Mouse (Mus musculus): ENCODE measurements at regions not wholly inside any gene's neighbourhood (a gene's known extent, or its start where the extent isn't known, plus 50 kb on each side); places are given as distances from the start of the nearest gene placed in this dataset.

- H3K27ac ChIP-seq (ENCODE audit: insufficient read depth, low read depth, low read length, poor library complexity, severe bottlenecking), result no peak overlapping the region
- TF ChIP-seq MAFK (IDR thresholded peaks at IDR 0.05; ENCODE audit: insufficient read depth, low read depth, low read length) (no peak), ZC3H11A (IDR thresholded peaks at IDR 0.05; ENCODE audit: borderline replicate concordance, low read depth, low read length) (no peak), HCFC1 (IDR thresholded peaks at IDR 0.05; ENCODE audit: borderline replicate concordance, insufficient read depth, low read length) (no peak)
- in situ Hi-C loops (cut with MboI; ENCODE audit: low sequenced_read_pairs in 2 of 2, unreplicated experiment in 2 of 2), result no loop called here
These were observed 72.9 kb downstream of the Manea start for GRCm38 (mm10) chr4:26273754-26274153.

GRCm38 (mm10) chr4:26259230-26260029, 87.3 kb downstream of the Manea start:
- Histone ChIP-seq H3K4me3 (ENCODE audit: insufficient read depth in 1 of 2, low read depth in 1 of 2, low read length in 2 of 2, poor library complexity in 1 of 2, severe bottlenecking in 1 of 2) (no peak overlapping the region), H3K9ac (ENCODE audit: insufficient read depth, low read depth, low read length, poor library complexity, severe bottlenecking) (no peak overlapping the region), H3K9me3 (ENCODE audit: control insufficient read depth, insufficient read depth, low read depth, low read length) (no peaks in the 10 kb centered on the region), H3K36me3 (ENCODE audit: control insufficient read depth, insufficient read depth, low read length, poor library complexity, severe bottlenecking) (no peaks in the 10 kb centered on the region), H3K4me1 (ENCODE audit: control insufficient read depth in 2 of 2, insufficient read depth in 2 of 2, low read length in 2 of 2, poor library complexity in 1 of 2) (no peaks in the 10 kb centered on the region), H3K27ac (ENCODE audit: insufficient read depth, low read depth, low read length, poor library complexity, severe bottlenecking) (no peak overlapping the region)
- in situ Hi-C loops (cut with MboI; ENCODE audit: low sequenced_read_pairs in 2 of 2, unreplicated experiment in 2 of 2), result no loop called here
- TF ChIP-seq MAFK (IDR thresholded peaks at IDR 0.05; ENCODE audit: insufficient read depth, low read depth, low read length), result no peak
- no peak for TF ChIP-seq ZC3H11A (IDR thresholded peaks at IDR 0.05; ENCODE audit: borderline replicate concordance, low read depth, low read length)
- no peak for TF ChIP-seq HCFC1 (IDR thresholded peaks at IDR 0.05; ENCODE audit: borderline replicate concordance, insufficient read depth, low read length)
- TF ChIP-seq ZNF384 (IDR thresholded peaks at IDR 0.05; ENCODE audit: low read depth, low read length), result no peak
- TF ChIP-seq CHD2 (IDR thresholded peaks at IDR 0.05; ENCODE audit: low read depth, low read length), result no peak
- DNase-seq (ENCODE audit: low read depth, low spot score), result no peak

More at GRCm38 (mm10) chr4:26273754-26274153, 72.9 kb downstream of the Manea start:
- H3K9me3 ChIP-seq (ENCODE audit: control insufficient read depth, insufficient read depth, low read depth, low read length), result no peaks in the 10 kb centered on the region
- H3K4me3 ChIP-seq (ENCODE audit: insufficient read depth in 1 of 2, low read depth in 1 of 2, low read length in 2 of 2, poor library complexity in 1 of 2, severe bottlenecking in 1 of 2), result no peak overlapping the region
- no peaks in the 10 kb centered on the region for H3K4me1 ChIP-seq (ENCODE audit: control insufficient read depth in 2 of 2, insufficient read depth in 2 of 2, low read length in 2 of 2, poor library complexity in 1 of 2)
- H3K9ac ChIP-seq (ENCODE audit: insufficient read depth, low read depth, low read length, poor library complexity, severe bottlenecking), result no peak overlapping the region
- no peak for DNase-seq (ENCODE audit: low read depth, low spot score)
- no peaks in the 10 kb centered on the region for H3K36me3 ChIP-seq (ENCODE audit: control insufficient read depth, insufficient read depth, low read length, poor library complexity, severe bottlenecking)

DNA sequence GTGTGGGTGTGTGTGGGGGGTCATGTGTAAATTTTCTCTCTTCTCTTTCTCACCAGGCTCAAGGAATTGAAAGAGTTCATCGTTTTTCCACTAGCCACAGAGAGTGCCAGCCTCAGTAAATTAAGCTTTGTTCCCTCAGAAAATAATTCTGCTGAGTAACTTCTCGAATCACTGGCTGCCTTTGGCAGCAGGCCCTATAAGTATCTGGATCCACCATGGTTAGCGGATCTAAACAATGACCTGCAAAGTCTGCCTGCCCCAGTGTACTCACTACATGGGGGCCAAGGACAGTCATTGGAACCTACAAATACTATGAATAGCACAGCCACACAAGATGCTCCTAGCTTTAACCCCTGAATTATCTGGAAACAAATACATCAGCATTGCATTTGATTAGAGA, 90.8 kb downstream of the Manea start:
- no peaks in the 10 kb centered on the region for H3K4me1 ChIP-seq (ENCODE audit: control insufficient read depth in 2 of 2, insufficient read depth in 2 of 2, low read length in 2 of 2, poor library complexity in 1 of 2)
- H3K4me3 ChIP-seq (ENCODE audit: insufficient read depth in 1 of 2, low read depth in 1 of 2, low read length in 2 of 2, poor library complexity in 1 of 2, severe bottlenecking in 1 of 2), result no peak overlapping the region
- no peaks in the 10 kb centered on the region for H3K9me3 ChIP-seq (ENCODE audit: control insufficient read depth, insufficient read depth, low read depth, low read length)
- no peak for TF ChIP-seq ZC3H11A (IDR thresholded peaks at IDR 0.05; ENCODE audit: borderline replicate concordance, low read depth, low read length)
- no peak for TF ChIP-seq CHD2 (IDR thresholded peaks at IDR 0.05; ENCODE audit: low read depth, low read length)
- no peak for TF ChIP-seq HCFC1 (IDR thresholded peaks at IDR 0.05; ENCODE audit: borderline replicate concordance, insufficient read depth, low read length)
- TF ChIP-seq MAFK (IDR thresholded peaks at IDR 0.05; ENCODE audit: insufficient read depth, low read depth, low read length), result no peak
- no peak for TF ChIP-seq ZNF384 (IDR thresholded peaks at IDR 0.05; ENCODE audit: low read depth, low read length)
- no peak overlapping the region for H3K9ac ChIP-seq (ENCODE audit: insufficient read depth, low read depth, low read length, poor library complexity, severe bottlenecking)
- DNase-seq (ENCODE audit: low read depth, low spot score), result no peak
- no peaks in the 10 kb centered on the region for H3K36me3 ChIP-seq (ENCODE audit: control insufficient read depth, insufficient read depth, low read length, poor library complexity, severe bottlenecking)
- H3K27ac ChIP-seq (ENCODE audit: insufficient read depth, low read depth, low read length, poor library complexity, severe bottlenecking), result no peak overlapping the region
- in situ Hi-C loops (cut with MboI; ENCODE audit: low sequenced_read_pairs in 2 of 2, unreplicated experiment in 2 of 2), result no loop called here

DNA sequence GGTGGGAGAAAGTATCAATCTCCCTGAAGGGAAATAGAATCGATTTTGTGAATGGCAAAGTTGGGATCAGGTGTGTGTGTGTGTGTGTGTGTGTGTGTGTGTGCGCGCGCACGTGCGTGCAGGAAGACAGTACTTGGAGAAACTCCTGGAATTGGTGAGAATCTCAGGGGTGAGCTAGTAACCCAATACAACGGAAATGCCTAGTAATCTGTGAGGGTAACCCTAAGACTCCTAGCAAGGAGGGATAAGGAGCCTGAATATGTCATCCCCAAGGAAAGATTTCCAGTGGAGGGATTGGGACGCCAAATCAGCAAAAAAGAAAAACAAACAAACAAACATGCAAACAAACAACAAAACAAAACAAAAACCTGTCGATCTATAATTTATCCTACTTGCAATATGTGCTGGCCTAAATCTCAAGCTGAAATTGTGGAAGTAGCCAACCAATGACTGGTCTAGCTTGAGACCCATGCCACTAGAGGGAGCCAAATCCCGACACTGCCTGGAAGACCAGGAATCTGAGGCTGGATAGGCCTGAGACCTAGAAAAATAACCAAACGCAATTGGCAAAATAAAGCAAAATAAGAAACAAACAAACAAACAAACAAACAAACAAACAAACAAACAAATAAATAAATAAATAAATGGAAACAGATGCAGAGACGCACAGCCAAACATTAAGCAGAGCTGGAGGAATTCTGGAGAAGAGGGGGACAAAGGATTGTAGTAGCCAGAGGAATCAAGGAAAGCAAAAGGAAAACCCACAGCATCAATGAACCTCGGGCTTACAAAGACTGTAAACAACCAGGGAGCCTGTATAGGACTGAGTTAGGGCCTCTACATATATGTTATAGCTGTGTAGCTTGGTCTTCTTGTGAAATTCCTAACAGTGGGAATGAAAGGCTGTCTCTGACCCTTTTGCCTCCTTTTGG, 98.5 kb downstream of the Manea start:
- Histone ChIP-seq H3K36me3 (ENCODE audit: control insufficient read depth, insufficient read depth, low read length, poor library complexity, severe bottlenecking) (no peaks in the 10 kb centered on the region), H3K9me3 (ENCODE audit: control insufficient read depth, insufficient read depth, low read depth, low read length) (no peaks in the 10 kb centered on the region), H3K9ac (ENCODE audit: insufficient read depth, low read depth, low read length, poor library complexity, severe bottlenecking) (no peak overlapping the region), H3K4me1 (ENCODE audit: control insufficient read depth in 2 of 2, insufficient read depth in 2 of 2, low read length in 2 of 2, poor library complexity in 1 of 2) (no peaks in the 10 kb centered on the region), H3K27ac (ENCODE audit: insufficient read depth, low read depth, low read length, poor library complexity, severe bottlenecking) (no peak overlapping the region), H3K4me3 (ENCODE audit: insufficient read depth in 1 of 2, low read depth in 1 of 2, low read length in 2 of 2, poor library complexity in 1 of 2, severe bottlenecking in 1 of 2) (no peak overlapping the region)
- TF ChIP-seq ZC3H11A (IDR thresholded peaks at IDR 0.05; ENCODE audit: borderline replicate concordance, low read depth, low read length) (peak; percentile 98), HCFC1 (IDR thresholded peaks at IDR 0.05; ENCODE audit: borderline replicate concordance, insufficient read depth, low read length) (no peak)
- peak; percentile 67 for DNase-seq (ENCODE audit: low read depth, low spot score)
- in situ Hi-C loops (cut with MboI; ENCODE audit: low sequenced_read_pairs in 2 of 2, unreplicated experiment in 2 of 2), result no loop called here

All from ES-E14 (cell line).